Mouse (Mus musculus): ENCODE data around the gene Pwwp2a.

The Pwwp2a gene

DNA sequence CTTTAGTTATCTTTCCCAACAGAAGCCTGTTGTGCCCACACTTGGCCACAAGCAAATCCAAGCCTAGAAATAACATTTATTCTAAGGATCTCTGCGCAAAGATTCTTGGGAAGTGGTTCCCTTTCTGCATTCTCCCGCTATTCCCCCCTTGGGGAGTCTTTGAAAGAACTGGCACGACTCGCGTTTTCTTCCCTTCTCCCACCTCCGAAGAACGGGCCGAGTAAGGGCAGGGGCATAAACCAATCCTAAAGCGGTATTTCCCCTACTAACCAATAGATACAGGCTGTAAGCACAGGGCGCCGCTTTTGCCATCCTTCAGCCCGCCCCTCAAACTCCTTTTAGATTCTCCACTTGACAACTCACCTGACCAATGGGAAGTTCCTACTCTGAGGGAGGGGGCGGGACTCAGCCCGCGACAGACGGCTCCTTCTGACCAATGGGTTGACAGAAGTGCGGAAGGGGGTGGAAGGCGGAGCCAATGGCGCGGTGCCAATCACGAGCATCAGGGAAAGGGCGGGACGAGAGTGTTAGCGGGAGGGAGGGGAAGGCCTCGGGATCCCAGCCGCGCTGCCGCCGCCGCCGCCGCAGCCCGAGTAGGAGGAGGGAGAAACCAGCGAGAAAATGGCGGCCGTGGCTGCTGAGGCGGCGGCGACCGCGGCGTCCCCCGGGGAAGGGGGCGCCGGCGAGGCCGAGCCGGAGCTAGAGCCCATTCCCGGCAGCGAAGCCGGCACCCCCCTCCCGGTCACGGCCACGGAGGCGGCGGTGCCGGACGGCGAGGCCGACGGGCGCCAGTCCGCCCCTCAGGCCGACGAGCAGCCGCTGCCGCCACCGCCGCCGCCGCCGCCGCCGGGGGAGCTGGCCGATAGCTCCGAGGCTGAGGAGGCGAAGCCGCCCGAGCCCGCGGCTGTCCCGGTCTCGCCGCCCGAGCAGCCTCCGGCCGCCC, at the start of gene Pwwp2a:
Gene Pwwp2a (plus strand): TSS at position 527 of the 943 bp plus-strand sequence.
- peak; percentile 97 to 98 for DNase-seq (ENCODE audit: low spot score in 2 of 2)

GRCm38 (mm10) chr11:43632566-43632965, 49.2 kb upstream of the Pwwp2a start:
- DNase-seq (ENCODE audit: low spot score in 2 of 2): no peak

DNA sequence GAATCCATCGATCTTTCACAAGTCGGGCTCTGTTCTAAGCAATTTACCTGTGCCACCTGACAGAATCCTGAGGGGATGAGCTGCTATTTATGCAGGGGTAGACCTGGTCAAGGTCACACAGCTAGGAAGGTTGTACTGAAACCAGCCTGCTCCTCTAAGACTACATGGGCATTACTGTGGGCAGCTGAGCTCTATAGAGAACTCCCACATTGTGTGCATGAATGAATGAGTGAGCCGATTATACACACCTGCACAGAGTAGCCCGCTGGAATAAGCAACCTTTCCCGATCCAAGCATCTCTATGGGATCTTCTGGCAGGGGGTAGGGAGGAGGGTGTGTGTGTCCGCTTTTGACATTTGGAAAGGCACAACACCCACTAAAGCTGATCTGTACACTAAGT, 48.6 kb upstream of the Pwwp2a start:
- DNase-seq (ENCODE audit: low spot score in 2 of 2): no peak

DNA sequence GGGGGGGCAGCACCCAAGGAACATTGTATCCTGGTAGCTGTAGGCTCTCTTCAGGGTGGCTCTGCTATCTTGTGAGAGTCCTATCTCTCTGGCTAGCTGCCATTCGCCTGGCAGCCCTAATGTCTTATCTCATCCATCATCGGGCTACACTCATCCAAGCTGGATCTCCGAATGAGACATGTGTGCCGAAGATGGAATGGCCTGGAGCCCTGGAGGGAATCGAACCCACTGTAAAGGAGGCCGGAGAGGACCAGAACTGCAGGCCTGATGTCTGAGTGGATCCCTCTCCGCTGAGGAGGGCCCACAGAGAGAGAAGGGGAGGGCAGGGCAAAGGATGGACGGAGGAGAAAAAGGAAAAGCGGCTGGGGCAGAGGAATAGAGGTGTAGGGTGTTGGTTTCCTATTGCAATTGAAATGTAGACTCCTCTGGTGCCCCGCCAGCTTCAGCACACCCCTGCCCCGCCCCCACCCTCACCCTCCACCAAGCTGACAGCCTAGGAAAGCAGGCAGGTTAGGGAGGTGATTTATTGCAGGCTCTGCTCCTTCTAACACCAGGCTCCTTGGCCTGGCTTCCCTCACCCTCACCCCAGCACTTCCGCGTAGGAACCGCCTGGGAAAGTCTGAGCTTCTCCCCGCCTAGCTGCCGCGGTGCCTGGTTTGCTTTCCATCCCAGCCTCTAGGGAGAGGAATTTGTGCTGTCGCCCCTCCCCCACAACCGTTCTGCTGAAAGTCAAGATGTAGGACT, 48.0 kb upstream of the Pwwp2a start:
- DNase-seq (ENCODE audit: low spot score in 2 of 2): no peak

GRCm38 (mm10) chr11:43636761-43637160, 45.0 kb upstream of the Pwwp2a start:
- no peak for DNase-seq (ENCODE audit: low spot score in 2 of 2)

- DNase-seq (ENCODE audit: low spot score in 2 of 2): no peak
These were observed 43.3 kb upstream of the Pwwp2a start for GRCm38 (mm10) chr11:43638486-43638885.

GRCm38 (mm10) chr11:43643180-43643591, 38.6 kb upstream of the Pwwp2a start:
- peak in 1 of 2 experiments; percentile 5 for DNase-seq (ENCODE audit: low spot score in 2 of 2)

DNA sequence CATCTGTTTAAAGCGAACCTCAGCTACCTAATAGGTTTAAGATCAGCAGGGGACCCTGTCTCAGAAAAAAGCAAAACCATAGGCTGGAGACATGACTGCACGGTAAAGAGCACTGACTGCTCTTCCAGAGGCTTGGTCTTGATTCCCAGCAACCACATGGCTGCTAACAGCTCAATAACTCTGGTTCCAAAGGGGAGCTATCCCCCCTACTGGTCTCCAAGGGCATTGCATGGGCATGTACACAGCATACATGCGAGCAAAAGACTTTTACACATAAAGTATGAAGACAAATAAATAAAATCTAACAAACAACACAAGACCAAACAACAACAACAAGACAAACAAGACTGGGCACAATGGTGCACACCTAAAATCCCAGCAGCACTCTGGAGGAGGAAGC, 36.5 kb upstream of the Pwwp2a start:
- DNase-seq (ENCODE audit: low spot score in 2 of 2): peak in 1 of 2 experiments; percentile 21

DNA sequence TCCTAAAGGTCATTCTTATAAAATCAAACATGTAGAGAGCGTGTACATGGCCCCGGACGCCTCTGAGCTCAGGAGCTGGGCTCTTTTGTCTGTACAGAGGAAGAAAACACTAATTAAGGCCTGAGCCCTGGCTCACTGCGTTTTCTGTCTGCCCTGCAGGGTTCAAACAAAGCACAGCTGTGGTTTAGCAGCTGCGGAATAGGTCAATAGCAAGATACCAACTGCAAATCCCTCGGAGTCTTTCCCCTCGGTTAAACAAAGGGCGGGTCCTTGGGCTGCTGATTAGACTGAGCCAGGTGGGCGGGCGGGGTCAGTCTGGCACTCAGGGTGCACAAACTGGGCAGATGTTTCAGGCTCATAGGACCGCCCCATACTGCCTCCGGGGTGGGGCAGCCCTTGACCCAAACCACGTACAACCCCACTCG, 28.7 kb upstream of the Pwwp2a start:
- DNase-seq (ENCODE audit: low spot score in 2 of 2): no peak

- DNase-seq (ENCODE audit: low spot score in 2 of 2): no peak
These were observed 25.3 kb upstream of the Pwwp2a start for GRCm38 (mm10) chr11:43656464-43656863.

DNA sequence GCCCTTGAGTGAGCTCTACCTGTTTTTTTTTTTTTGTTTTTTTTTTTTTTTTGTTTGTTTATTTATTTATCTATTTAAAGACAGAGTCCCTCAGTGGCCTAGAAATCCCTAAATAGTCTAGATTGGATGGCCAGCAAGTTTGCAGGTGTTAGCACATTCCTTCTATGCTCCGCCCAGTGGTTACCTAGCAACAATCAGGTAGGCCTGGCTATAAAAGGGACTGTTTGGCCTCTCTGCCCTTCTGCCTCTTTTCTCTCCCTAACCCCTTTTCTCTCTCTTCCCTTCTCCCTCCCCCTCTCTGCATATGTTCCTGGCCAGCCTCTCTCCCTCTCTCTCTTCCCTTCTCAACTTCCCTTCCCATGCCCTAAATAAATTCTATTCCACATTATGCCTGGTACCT, 23.8 kb upstream of the Pwwp2a start:
- no peak for DNase-seq (ENCODE audit: low spot score in 2 of 2)

DNA sequence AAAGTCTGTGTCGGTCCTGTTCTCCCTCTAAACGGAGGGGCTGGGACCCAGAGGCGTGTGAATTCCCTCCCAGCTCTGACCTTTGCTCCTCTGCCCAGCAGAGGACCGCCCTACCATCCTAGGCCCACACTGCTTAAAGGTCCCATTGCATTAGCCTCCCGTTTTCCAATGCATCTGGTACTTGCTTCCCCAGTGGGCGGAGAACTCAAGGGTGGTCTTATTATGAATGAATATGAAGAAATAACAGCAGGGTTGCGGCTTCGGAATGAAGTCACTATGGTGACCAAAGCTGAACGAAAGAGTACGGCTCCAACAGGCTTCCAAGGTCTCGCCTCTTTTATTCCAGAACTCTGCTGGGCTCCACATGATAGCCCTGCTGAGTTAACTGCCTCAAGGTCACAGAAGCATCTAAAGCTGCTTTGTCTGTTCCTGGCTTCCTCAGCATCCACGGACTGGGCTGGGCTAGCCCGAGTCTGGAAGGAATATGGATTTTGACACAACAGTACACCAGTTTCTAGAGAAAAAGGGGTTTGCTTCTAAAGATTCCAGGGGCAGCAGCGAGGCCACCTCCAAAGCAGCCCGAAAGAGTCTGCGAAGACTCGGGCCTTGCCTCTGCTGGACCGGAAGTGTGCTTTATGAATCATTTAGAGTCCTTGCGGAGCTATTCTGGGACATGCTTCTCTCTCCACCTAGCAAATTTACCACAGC, 14.6 kb upstream of the Pwwp2a start:
- DNase-seq (ENCODE audit: low spot score in 2 of 2): no peak

DNA sequence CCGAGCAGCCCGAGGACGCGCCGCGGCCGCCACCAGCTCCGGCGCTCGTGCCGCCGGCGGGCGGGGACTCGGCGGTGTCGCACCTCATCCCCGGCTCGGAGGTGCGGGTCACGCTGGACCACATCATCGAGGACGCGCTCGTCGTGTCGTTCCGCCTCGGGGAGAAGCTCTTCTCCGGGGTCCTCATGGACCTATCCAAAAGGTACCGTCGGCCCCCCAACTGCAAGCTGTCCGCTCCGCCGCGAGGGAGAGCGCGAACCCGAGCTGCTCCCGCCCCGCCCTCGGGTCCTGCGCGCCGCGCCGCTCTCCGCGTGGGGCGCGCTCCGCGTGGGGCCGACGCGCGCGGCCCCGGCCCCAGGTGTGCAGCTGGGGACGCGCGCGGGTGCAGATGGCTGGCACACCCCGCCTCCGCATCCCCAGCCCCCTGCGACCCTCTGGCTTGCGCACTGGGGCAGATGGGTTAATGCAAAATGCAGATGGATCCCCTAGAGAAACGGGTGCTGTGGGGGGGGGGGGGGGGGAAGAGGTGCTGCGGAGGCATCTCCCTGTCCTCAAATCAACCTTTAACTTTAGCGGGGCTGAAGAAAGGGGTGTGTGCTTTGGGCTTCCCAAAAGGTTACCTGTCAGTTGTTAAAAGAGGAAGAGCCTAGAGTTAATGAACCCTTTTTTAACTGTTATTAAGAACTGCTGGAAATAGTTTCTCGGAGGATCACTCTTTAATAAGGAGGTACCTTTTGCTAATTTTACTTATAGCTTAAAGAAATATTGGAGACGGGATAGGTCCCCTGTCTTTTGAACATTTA, 818 bp downstream of the Pwwp2a start:
- peak; percentile 66 to 67 for DNase-seq (ENCODE audit: low spot score in 2 of 2)

DNA sequence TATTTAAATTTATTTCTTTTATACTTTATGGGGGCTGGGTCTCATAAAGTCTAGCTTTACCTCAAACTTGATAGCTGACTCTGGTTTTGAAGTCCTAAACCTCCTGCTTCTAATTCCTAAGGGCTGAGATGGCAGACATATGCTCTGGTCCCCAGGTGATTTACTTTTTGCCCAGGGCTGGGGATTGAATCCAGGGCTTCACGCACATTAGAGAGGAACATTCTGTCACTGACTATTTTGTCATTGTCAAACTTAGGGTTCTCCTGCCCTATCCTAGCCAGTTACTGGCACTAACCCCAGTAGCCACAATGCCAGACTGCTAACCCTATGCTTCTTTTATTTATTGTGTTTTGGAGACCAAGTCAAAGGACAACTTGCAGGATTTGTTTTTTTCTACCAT, 7.1 kb downstream of the Pwwp2a start:
- no peak for DNase-seq (ENCODE audit: low spot score in 2 of 2)

DNA sequence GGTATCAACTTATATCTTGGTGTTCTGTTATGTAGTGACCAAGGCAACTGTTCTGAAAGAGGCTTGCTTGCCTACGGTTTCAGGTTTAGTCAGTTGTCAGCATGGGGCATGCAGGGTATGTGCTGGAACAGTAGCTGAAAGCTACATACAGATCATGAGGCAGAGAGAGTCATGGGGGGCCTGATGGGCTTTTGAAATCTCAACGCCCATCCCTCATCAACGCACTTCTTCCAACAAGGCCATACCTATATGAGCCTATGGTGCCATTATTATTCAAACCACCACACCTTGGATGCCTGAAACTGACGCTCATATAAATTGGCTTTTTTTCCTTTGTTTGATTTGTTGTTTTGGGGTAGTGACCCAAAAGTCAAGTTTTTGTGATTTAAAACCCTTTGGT, 14.8 kb downstream of the Pwwp2a start:
- no peak for DNase-seq (ENCODE audit: low spot score in 2 of 2)

DNA sequence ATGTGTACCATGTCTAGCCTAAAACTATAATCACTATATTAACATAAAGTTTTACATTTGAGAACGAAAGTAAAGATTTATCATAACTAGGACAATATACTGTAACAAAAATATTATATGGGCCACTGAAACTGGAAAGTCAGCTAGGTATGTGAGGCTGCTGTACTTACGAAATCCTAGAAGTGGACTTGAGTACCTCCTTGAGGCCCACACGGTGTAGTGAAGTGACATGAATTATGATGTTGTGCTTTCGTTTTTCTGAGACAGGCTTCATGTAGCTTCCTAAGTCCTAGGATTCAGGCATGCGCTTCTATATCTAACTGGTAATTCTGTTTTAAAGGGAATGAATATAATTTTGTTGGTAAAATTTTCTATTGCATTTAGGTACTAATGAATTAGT, 16.8 kb downstream of the Pwwp2a start:
- DNase-seq (ENCODE audit: low spot score in 2 of 2): no peak

DNA sequence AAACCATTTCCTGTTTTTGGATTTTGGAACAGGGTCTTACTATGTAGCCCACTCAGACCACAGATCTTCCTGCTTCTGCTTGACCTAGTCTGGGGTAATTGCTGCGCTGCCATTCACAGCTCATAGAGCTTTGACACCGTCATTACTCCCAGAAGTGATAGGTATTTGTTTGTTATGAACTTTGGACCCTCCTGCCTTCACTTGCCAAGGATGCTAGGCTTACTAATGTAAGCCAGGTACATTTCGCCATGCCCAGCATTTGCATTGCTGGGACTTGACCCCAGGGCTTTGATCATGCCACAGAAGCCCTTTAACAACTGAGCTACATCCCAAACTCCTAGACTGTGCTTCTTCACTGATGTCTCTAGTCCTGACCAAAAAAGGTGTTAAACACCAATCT, 18.5 kb downstream of the Pwwp2a start:
- DNase-seq (ENCODE audit: low spot score in 2 of 2): no peak

- DNase-seq (ENCODE audit: low spot score in 2 of 2): no peak
These were observed 21.8 kb downstream of the Pwwp2a start for GRCm38 (mm10) chr11:43703552-43703951.

- no peak for DNase-seq (ENCODE audit: low spot score in 2 of 2)
These were observed 24.0 kb downstream of the Pwwp2a start for GRCm38 (mm10) chr11:43705751-43706150.

DNA sequence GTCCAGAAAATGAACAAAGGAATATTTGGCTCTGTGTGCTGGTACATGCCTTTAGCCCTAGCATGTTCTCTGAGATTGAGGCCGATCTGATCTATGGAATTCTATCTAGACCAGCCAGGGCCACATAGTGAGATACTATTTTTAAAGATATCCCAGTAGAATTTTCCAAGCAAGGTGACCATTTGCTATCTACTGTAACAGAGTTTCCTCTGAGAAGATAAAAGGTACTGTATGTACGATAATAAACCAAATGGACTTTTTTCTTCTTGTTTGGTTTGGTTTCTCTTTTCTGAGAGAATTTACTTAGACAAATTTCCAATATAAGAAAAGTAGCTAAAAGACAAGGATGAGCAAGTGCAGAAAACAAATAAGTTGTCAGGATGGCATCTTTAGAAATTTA, 26.6 kb downstream of the Pwwp2a start:
- no peak for DNase-seq (ENCODE audit: low spot score in 2 of 2)

DNA sequence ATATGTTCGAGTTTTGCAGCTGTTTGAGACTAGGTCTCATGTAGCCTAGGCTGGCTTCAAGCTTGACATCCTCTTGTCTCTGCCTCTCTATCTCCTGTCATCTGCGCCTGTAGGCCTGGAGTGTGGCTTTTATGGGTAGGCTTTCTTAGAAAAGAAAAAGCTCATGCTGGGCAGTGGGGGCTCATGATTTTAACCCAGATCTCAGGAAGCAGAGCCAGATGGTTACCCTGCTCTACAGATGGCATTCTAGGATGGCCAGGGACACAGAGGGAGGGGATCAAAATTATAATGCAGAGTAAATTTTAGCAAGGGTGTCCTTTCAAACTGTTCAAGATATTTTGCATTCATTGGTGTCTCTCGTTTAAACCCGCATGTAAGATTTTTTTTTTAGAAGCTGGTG, 30.4 kb downstream of the Pwwp2a start:
- no peak for DNase-seq (ENCODE audit: low spot score in 2 of 2)

All from thymus, postnatal 10 days (tissue).